8 mouse cellular contexts compared by ENCODE assay signal in genomic region chr7:38023451-38023850, GRCm38 (mm10). TPM values are rescaled to one million over a fixed set of nuclear protein-coding genes. Genes with fewer than 3 reads are reported as not detected.
DNase-seq lines count a peak whose midpoint lies in the region; ATAC-seq and TF ChIP-seq lines count a peak whose summit lies in the region.

Gene Uri1, minus strand, starts transcription at chr7:38023551.

- no peak within 1 kb of the TSS for H3K4me2 ChIP-seq in lung, embryonic 16.5 days (ENCODE audit: low read depth, low read length)
- H3K4me2 ChIP-seq in limb, embryonic 11.5 days (ENCODE audit: low read depth, severe bottlenecking) = no peak within 1 kb of the TSS
- no peak within 1 kb of the TSS for H3K4me2 ChIP-seq in stomach, embryonic 15.5 days

- DNase-seq in lung, adult 18-20 months = no peak
- no peak for DNase-seq in heart, postnatal 10 days
- DNase-seq in limb, embryonic 11.5 days (ENCODE audit: low spot score) = no peak
- no peak for DNase-seq in embryo, embryonic 9.5 days (ENCODE audit: extremely low spot score)
- DNase-seq in urinary bladder, adult 18-20 months (ENCODE audit: low spot score in 2 of 2) = no peak

- H3K9ac ChIP-seq in lung, embryonic 16.5 days (ENCODE audit: low read length) = no peak within 1 kb of the TSS
- no peak within 1 kb of the TSS for H3K9ac ChIP-seq in limb, embryonic 11.5 days (ENCODE audit: low read length)
- H3K9ac ChIP-seq in stomach, embryonic 15.5 days = no peak within 1 kb of the TSS

- no peaks in the 10 kb centered on the region for H3K9me3 ChIP-seq in lung, embryonic 16.5 days (ENCODE audit: control insufficient read depth, low read length)
- no peaks in the 10 kb centered on the region for H3K9me3 ChIP-seq in limb, embryonic 11.5 days (ENCODE audit: control insufficient read depth, low read length)
- H3K9me3 ChIP-seq in stomach, embryonic 15.5 days = no peaks in the 10 kb centered on the region

- H3K27ac ChIP-seq in lung, embryonic 16.5 days (ENCODE audit: low read length) = no peak within 1 kb of the TSS
- no peak within 1 kb of the TSS for H3K27ac ChIP-seq in embryonic fibroblast, embryonic 13.5 days (ENCODE audit: insufficient read depth, low read length)
- H3K27ac ChIP-seq in limb, embryonic 11.5 days (replicated peaks; ENCODE audit: low read depth, low read length) = no peak within 1 kb of the TSS
- H3K27ac ChIP-seq in stomach, embryonic 15.5 days = no peak within 1 kb of the TSS

- H3K4me1 ChIP-seq in lung, embryonic 16.5 days (replicated peaks; ENCODE audit: control insufficient read depth, insufficient read depth, low read length) = no peaks in the 10 kb centered on the region
- H3K4me1 ChIP-seq in embryonic fibroblast, embryonic 13.5 days (ENCODE audit: control insufficient read depth, insufficient read depth, low read length) = no peaks in the 10 kb centered on the region
- 0 out of 2 replicates have a peak, but pooled peaks cover 2% of the 10 kb centered on the region for H3K4me1 ChIP-seq in limb, embryonic 11.5 days (ENCODE audit: control insufficient read depth, insufficient read depth, low read length)
- no peaks in the 10 kb centered on the region for H3K4me1 ChIP-seq in stomach, embryonic 15.5 days

- no peaks in the 10 kb centered on the region for H3K36me3 ChIP-seq in lung, embryonic 16.5 days (ENCODE audit: control insufficient read depth, insufficient read depth, low read length)
- H3K36me3 ChIP-seq in limb, embryonic 11.5 days (ENCODE audit: control insufficient read depth, insufficient read depth, low read length) = no peaks in the 10 kb centered on the region
- H3K36me3 ChIP-seq in stomach, embryonic 15.5 days = no peaks in the 10 kb centered on the region

- TF ChIP-seq POLR2A in embryonic fibroblast, embryonic 13.5 days (IDR thresholded peaks at IDR 0.05; ENCODE audit: low read depth, low read length) = no peak

- intact Hi-C loops in heart, postnatal 10 days (cut with DNase I) = no loop called here

- 77% methylated on average over 8 of the region's 8 CpGs for WGBS in lung, embryonic 16.5 days
- WGBS in limb, embryonic 11.5 days = 92% methylated on average over 8 of the region's 8 CpGs
- WGBS in stomach, embryonic 15.5 days = 85% methylated on average over 8 of the region's 8 CpGs

- ATAC-seq in lung, embryonic 16.5 days (ENCODE audit: low read depth) = no peak
- no peak for ATAC-seq in limb, embryonic 11.5 days (ENCODE audit: insufficient number of reproducible peaks, low FRiP score, low TSS enrichment, low read depth)
- ATAC-seq in stomach, embryonic 15.5 days (ENCODE audit: insufficient read depth, low FRiP score, low read depth) = no peak

- no peak within 1 kb of the TSS for H3K4me3 ChIP-seq in lung, embryonic 16.5 days (ENCODE audit: low read length)
- no peak within 1 kb of the TSS for H3K4me3 ChIP-seq in embryonic fibroblast, embryonic 13.5 days (ENCODE audit: insufficient read depth, low read length)
- H3K4me3 ChIP-seq in limb, embryonic 11.5 days (ENCODE audit: low read depth, low read length) = no peak within 1 kb of the TSS
- H3K4me3 ChIP-seq in stomach, embryonic 15.5 days (replicated peaks) = no peak within 1 kb of the TSS

- H3K27me3 ChIP-seq in lung, embryonic 16.5 days (ENCODE audit: control insufficient read depth, insufficient read depth, low read depth, low read length) = no peaks in the 10 kb centered on the region
- no peaks in the 10 kb centered on the region for H3K27me3 ChIP-seq in limb, embryonic 11.5 days (ENCODE audit: control insufficient read depth, insufficient read depth, low read length)
- H3K27me3 ChIP-seq in stomach, embryonic 15.5 days (replicated peaks) = no peaks in the 10 kb centered on the region

- TF ChIP-seq CTCF in embryonic fibroblast, embryonic 13.5 days (IDR thresholded peaks at IDR 0.05; ENCODE audit: borderline replicate concordance, insufficient read depth, low read length) = no peak

RNA-seq across cellular contexts. Expression of gene Uri1, which starts in this region (rescaled TPM):
- polyA plus RNA-seq in lung, embryonic 16.5 days (2015; fragmentation: Nextera tagmentation; extraction: Ambion mirVana) = 41.1 and 46.1 TPM in 2 replicates
- 41.3 and 54.3 TPM in 2 replicates for polyA plus RNA-seq in embryonic fibroblast, embryonic 13.5 days (2011; ENCODE audit: insufficient read length, low read depth, missing spikeins)
- 10 to 100 TPM; 32.0 to 36.6 TPM for total RNA-seq in heart, postnatal 10 days (2021)
- polyA plus RNA-seq in limb, embryonic 11.5 days (2014; fragmentation: Nextera tagmentation; extraction: Ambion mirVana) = 40.9 and 47.0 TPM in 2 replicates
- polyA plus RNA-seq in stomach, embryonic 15.5 days (2015; fragmentation: Nextera tagmentation; extraction: Ambion mirVana) = 40.5 and 49.3 TPM in 2 replicates
